8 mouse cellular contexts compared by ENCODE assay signal in the genomic region with DNA sequence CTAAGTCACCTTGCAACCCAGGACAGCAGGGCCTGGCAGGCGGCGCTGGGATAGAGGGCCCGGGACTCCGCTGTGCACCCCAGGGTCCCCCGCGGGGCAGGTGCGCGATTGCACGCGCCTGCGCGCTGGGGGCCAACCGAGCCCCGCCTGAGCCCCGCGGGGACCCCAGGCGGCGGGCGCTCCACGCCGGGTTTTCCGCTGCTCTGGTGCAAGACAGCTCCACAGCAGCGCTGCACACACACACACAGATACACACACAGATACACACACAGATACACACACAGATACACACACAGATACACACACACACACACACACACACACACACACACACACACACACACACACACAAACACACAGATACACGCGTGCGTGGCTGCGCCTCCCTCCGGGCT.
A peak's percentile ranks its signal among the peaks of the same experiment; 100 is the strongest.
DNase-seq lines count a peak whose midpoint lies in the region; ATAC-seq lines count a peak whose summit lies in the region.
"Not testable (repeated sequence)": the region's sequence is repeated elsewhere in the genome, so short reads cannot be mapped to it uniquely, and the experiment has no call there.

No protein-coding gene starts in this region.

- peak; percentile 49 for DNase-seq in embryo, embryonic 10.5 days (ENCODE audit: low spot score)
- peak; percentile 95 for DNase-seq in heart, adult 11 months
- DNase-seq in midbrain, embryonic 10.5 days (ENCODE audit: low spot score) = peak; percentile 57
- peak; percentile 44 for DNase-seq in right cerebral cortex, postnatal 25 days
- DNase-seq in urinary bladder, adult 2 months (ENCODE audit: low spot score) = peak; percentile 48

- H3K36me3 ChIP-seq in intestine, embryonic 15.5 days; limb, embryonic 12.5 days; midbrain, embryonic 10.5 days: not testable (repeated sequence)

- peak overlapping the region; percentile 96 for H3K4me2 ChIP-seq in intestine, embryonic 15.5 days (replicated peaks)
- H3K4me2 ChIP-seq in limb, embryonic 12.5 days = peak overlapping the region; percentile 94

- peak overlapping the region; percentile 68 for H3K9ac ChIP-seq in intestine, embryonic 15.5 days
- peak overlapping the region; percentile 83 for H3K9ac ChIP-seq in limb, embryonic 12.5 days (replicated peaks)

- peaks cover 16% of the 10 kb centered on the region for H3K4me1 ChIP-seq in intestine, embryonic 15.5 days (replicated peaks)
- H3K4me1 ChIP-seq in limb, embryonic 12.5 days (replicated peaks) = peaks cover 49% of the 10 kb centered on the region
- H3K4me1 ChIP-seq in midbrain, embryonic 10.5 days = peaks cover 18% of the 10 kb centered on the region

- H3K9me3 ChIP-seq in intestine, embryonic 15.5 days; limb, embryonic 12.5 days; midbrain, embryonic 10.5 days (replicated peaks): not testable (repeated sequence)

- H3K4me3 ChIP-seq in intestine, embryonic 15.5 days (replicated peaks) = peak overlapping the region; percentile 75
- H3K4me3 ChIP-seq in limb, embryonic 12.5 days (replicated peaks) = peak overlapping the region; percentile 78
- peak overlapping the region; percentile 72 for H3K4me3 ChIP-seq in midbrain, embryonic 10.5 days

- WGBS in intestine, embryonic 15.5 days = under 1% methylated on average over 28 of the region's 28 CpGs
- under 1% methylated on average over 28 of the region's 28 CpGs for WGBS in limb, embryonic 12.5 days
- WGBS in midbrain, embryonic 10.5 days = 0% methylated on average over 28 of the region's 28 CpGs

- peak; percentile 48 for ATAC-seq in activated CD4-positive, CD25-positive, alpha-beta regulatory T cell, adult 4 months
- peak; percentile 79 for ATAC-seq in intestine, embryonic 15.5 days
- peak; percentile 71 for ATAC-seq in limb, embryonic 12.5 days (ENCODE audit: insufficient number of reproducible peaks, insufficient read depth, low FRiP score, low TSS enrichment, low read depth)

- not testable (repeated sequence) for H3K27me3 ChIP-seq in intestine, embryonic 15.5 days (replicated peaks); limb, embryonic 12.5 days
- H3K27me3 ChIP-seq in midbrain, embryonic 10.5 days (ENCODE audit: low read depth, poor library complexity, severe bottlenecking) = peaks cover 31% of the 10 kb centered on the region

- 0 out of 2 replicates have a peak overlapping the region, but pooled peaks have one; percentile 60 for H3K27ac ChIP-seq in intestine, embryonic 15.5 days
- peak overlapping the region; percentile 79 for H3K27ac ChIP-seq in limb, embryonic 12.5 days
- peak overlapping the region; percentile 85 for H3K27ac ChIP-seq in midbrain, embryonic 10.5 days (replicated peaks)

Comparison
In these comparisons a context has a peak if more than half of its experiments do, and no peak if none do; other contexts are left out.
1. Peak in every context shown above with its lines: DNase-seq, ATAC-seq, H3K4me3 ChIP-seq and H3K27ac ChIP-seq.
2. DNase-seq: peak in every context shown above with its lines; median percentile 95 in heart, adult 11 months; 57 in midbrain, embryonic 10.5 days; 49 in embryo, embryonic 10.5 days; 48 in urinary bladder, adult 2 months; 44 in right cerebral cortex, postnatal 25 days.